Mouse (Mus musculus) heart, postnatal 0 days (tissue): ENCODE measurements around the gene C1qtnf7. TPM values are rescaled to one million over a fixed set of nuclear protein-coding genes. Genes with fewer than 3 reads are reported as not detected.

Experiments used
- ATAC-seq: fragments of 200-750 bp; cut with Nextera tagmentation; 2 replicates; pipeline ENCODE4 v1.8.0; 2017; ENCODE audit warnings: low read depth, moderate number of reproducible peaks, moderate library complexity; ENCODE audit not compliant: insufficient read depth
- DNase-seq: peaks from one replicate; pipeline ENCODE4 v3.0.0-alpha.2; 2016; ENCODE audit warnings: low spot score
- H3K27ac ChIP-seq: fragments of 300-500 bp; sonication (generic); 2 replicates; pipeline ENCODE4 v1.5.1; 2014; ENCODE audit warnings: low read depth, mild to moderate bottlenecking
- H3K27me3 ChIP-seq: fragments of 300-500 bp; sonication (generic); 2 replicates; pipeline ENCODE4 v1.6.1; 2014; ENCODE audit warnings: low read length, mixed read lengths; ENCODE audit not compliant: control insufficient read depth, insufficient read depth
- H3K36me3 ChIP-seq: fragments of 300-500 bp; sonication (generic); replicated peaks from 2 replicates; pipeline ENCODE4 v1.6.1; 2014; ENCODE audit warnings: low read length, mixed read lengths; ENCODE audit not compliant: control insufficient read depth, insufficient read depth
- H3K4me1 ChIP-seq: fragments of 300-500 bp; sonication (generic); 2 replicates; pipeline ENCODE4 v1.6.1; 2014; ENCODE audit warnings: antibody characterized with exemption; ENCODE audit not compliant: control insufficient read depth, insufficient read depth
- H3K4me2 ChIP-seq: fragments of 300-500 bp; sonication (generic); 2 replicates; pipeline ENCODE4 v1.6.1; 2014; ENCODE audit warnings: low read depth, mild to moderate bottlenecking, low read length, moderate library complexity
- H3K4me3 ChIP-seq: fragments of 300-500 bp; sonication (generic); 2 replicates; pipeline ENCODE4 v1.5.1; 2014; ENCODE audit warnings: low read depth, low read length
- H3K9ac ChIP-seq: fragments of 300-500 bp; sonication (generic); replicated peaks from 2 replicates; pipeline ENCODE4 v1.6.1; 2014; ENCODE audit warnings: low read depth, low read length, mixed read lengths
- H3K9me3 ChIP-seq: fragments of 300-500 bp; sonication (generic); replicated peaks from 2 replicates; pipeline ENCODE4 v1.6.1; 2016; ENCODE audit warnings: low read length; ENCODE audit not compliant: control insufficient read depth
- CTCF ChIP-seq: IDR thresholded peaks from 2 replicates; pipeline ENCODE4 v1.5.1; 2016; ENCODE audit warnings: antibody characterized with exemption, control low read depth, low read depth
- EP300 ChIP-seq: IDR thresholded peaks from 2 replicates; pipeline ENCODE4 v1.6.1; 2016; ENCODE audit warnings: antibody characterized with exemption, low read depth
- WGBS: fragments of 180-500 bp; shearing (Covaris S2); extraction: QIAGEN DNeasy Blood & Tissue Kit; methylation state at CpG from one replicate; pipeline ENCODE4 v1.1.7; 2014; 5-methylcytosine and 5-hydroxymethylcytosine counted together
- polyA plus RNA-seq: library from polyadenylated mRNA; unstranded; fragments of >200 nt; fragmentation: Nextera tagmentation; extraction: Ambion mirVana; gene quantifications from 2 replicates; pipeline ENCODE4 v1.2.1, GENCODE M21; 2015
- total RNA-seq: library from RNA; depleted of rRNA; stranded (reverse); fragments of >200 nt; gene quantifications from 2 replicates; pipeline ENCODE4 v1.2.3, GENCODE M21; 2014; ENCODE audit warnings: low replicate concordance

Gene C1qtnf7
- total and polyA plus RNA-seq, 2 experiments from 2014 or later: 0.88 to 5.8 TPM

DNA sequence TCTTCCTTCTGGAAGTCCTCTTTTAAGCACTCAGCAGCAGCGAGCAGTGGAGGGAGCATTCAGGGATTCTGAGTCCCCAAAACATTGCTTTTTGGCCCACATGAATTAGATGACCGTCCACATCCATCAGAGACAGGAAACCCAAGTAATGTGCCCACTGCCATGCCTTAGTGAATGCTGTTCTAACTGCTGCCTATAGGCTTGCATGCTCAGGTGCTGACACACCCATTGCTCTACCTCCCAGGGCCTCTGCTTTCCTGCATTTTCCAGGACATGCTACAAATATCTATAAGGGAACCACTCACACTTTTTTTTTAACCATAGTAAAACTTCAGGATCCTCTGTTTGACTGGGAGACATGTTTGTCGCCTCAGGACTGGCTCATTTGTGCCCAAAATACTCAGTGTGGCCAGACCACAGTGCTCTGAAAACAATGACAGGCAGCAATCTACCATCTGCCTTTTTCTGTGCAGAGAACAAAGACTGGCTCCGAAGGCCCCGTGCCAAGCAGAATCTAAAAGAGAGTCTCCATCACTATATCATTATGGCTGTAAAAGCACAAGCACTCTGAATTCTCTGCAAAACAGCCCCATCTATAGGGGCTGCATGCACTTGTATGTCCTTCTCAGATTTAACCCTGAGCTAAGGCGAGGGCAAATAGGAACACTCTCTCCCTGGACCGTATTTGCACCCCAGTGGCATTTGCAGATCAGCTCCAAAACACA is 106.4 kb downstream of the C1qtnf7 start:
- ATAC-seq: no peak
- H3K27ac ChIP-seq: no peak overlapping the region

DNA sequence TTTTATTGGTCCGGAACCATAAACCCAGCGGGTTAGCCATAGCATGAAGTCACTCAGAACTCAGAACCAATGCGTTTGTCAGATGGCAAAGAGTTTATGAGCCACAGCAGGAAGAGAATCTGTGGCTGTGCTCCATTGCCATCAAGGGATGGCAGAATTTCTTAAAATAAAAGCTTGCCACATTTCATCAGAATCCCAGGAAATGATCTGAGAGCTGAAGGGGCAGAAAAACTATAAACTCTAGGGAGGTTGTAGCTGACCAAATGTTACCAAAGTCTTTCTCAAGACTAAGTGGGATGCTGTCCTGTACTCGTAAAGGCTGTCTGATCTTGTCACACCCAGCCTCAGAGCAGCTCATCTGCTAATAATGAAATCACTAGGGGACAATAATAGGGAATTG is 110.1 kb downstream of the C1qtnf7 start:
- no peaks in the 10 kb centered on the region for H3K4me1 ChIP-seq
- H3K9ac ChIP-seq: no peak overlapping the region
- H3K27ac ChIP-seq: no peak overlapping the region
- TF ChIP-seq EP300 (no peak), CTCF (no peak)
- H3K4me2 ChIP-seq: no peak overlapping the region
- DNase-seq (no peak), ATAC-seq (no peak)
- H3K9me3 ChIP-seq: no peaks in the 10 kb centered on the region
- 72% methylated on average over 4 of the region's 4 CpGs for WGBS
- H3K27me3 ChIP-seq: no peaks in the 10 kb centered on the region
- H3K36me3 ChIP-seq: no peaks in the 10 kb centered on the region
- no peak overlapping the region for H3K4me3 ChIP-seq

More for the DNA sequence above, 106.4 kb downstream of the C1qtnf7 start:
- Histone ChIP-seq H3K36me3 (no peaks in the 10 kb centered on the region), H3K4me1 (no peaks in the 10 kb centered on the region), H3K9ac (no peak overlapping the region), H3K9me3 (no peaks in the 10 kb centered on the region), H3K4me2 (no peak overlapping the region), H3K27me3 (no peaks in the 10 kb centered on the region), H3K4me3 (no peak overlapping the region)
- TF ChIP-seq CTCF: no peak
- no peak for TF ChIP-seq EP300
- no peak for DNase-seq
- 57% methylated on average over 7 of the region's 7 CpGs for WGBS

DNA sequence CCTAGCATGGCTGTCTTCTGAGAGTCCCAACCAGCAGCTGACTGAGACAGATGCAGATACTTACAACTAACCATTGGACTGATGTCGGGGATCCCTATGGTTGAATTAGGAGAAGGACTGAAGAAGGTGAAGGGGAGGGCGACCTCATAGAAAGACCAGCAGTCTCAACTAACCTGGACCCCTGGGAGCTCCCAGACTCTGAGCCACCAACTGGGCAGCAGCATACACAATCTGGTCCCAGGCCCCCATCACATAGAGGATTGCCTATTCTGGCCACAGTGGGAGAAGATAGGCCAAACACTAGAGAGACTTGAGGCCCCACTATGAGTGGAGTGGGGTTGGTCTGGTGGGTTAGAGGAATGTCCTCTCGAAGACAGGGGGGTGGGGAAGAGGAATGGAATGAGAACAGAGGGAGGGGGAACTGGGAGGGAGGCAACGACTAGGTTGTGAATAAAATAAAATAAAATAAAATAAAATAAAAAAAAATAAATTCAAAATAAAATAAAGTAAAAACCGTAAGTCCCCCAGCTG is 118.8 kb downstream of the C1qtnf7 start:
- no peak overlapping the region for H3K4me2 ChIP-seq
- H3K9me3 ChIP-seq: no peaks in the 10 kb centered on the region
- H3K27me3 ChIP-seq: no peaks in the 10 kb centered on the region
- no peak overlapping the region for H3K4me3 ChIP-seq
- TF ChIP-seq EP300 (no peak), CTCF (no peak)
- no peaks in the 10 kb centered on the region for H3K36me3 ChIP-seq
- H3K4me1 ChIP-seq: no peaks in the 10 kb centered on the region
- 83% methylated on average over 5 of the region's 5 CpGs for WGBS
- no peak overlapping the region for H3K9ac ChIP-seq
- DNase-seq (no peak), ATAC-seq (no peak)
- H3K27ac ChIP-seq: no peak overlapping the region

DNA sequence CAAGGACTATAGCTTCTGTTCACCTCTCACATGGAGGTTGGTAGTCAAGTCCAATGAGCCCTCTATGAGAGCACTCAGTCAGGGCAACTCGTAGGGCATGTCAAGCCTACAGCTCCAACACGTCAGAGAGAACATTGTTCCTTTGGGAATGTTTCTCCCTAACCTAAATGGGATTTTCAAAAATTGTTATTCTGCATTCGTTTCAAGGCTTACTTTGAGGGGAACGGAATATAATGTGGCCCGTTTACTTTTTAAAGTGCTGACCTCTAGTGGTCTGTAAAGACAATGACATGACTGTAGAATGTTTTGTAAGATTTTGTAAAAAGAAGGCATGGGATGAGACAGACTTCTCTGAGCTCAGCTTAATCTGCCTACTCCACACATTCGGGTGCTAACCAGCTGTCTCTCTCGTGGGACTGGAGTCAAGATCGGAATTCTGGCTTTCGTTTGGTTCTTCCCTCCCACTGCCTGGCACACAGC is 119.3 kb downstream of the C1qtnf7 start:
- Histone ChIP-seq H3K27ac (no peak overlapping the region), H3K9me3 (no peaks in the 10 kb centered on the region), H3K27me3 (no peaks in the 10 kb centered on the region), H3K36me3 (no peaks in the 10 kb centered on the region), H3K4me1 (no peaks in the 10 kb centered on the region), H3K4me2 (no peak overlapping the region), H3K9ac (no peak overlapping the region), H3K4me3 (no peak overlapping the region)
- DNase-seq: peak; percentile 40
- TF ChIP-seq CTCF (peak; percentile 64), EP300 (no peak)
- peak; percentile 41; the same call in 1 of the 2 replicates for ATAC-seq
- WGBS: 23% methylated on average over 9 of the region's 9 CpGs

DNA sequence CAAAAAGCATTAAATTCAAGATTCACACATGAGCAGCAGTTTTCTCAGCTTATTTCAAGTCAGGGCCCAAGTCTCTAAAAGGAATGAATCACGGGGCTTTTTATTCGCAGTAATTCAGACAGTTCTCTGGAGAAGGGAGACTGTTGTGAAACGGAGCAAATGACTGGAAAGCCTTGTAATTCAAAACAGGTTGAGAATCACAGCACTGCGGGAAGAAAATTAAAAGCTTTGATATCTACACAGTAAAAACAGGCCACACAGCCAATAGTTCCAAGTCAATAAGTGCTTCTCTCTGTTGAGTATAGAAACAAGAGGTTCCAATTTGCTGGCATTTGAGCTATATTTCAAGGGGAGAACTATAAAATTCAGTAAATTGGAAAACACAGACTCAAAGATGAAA is 129.7 kb downstream of the C1qtnf7 start:
- Histone ChIP-seq H3K4me2 (no peak overlapping the region), H3K27ac (no peak overlapping the region), H3K9ac (no peak overlapping the region), H3K9me3 (no peaks in the 10 kb centered on the region), H3K4me3 (no peak overlapping the region), H3K36me3 (no peaks in the 10 kb centered on the region), H3K27me3 (no peaks in the 10 kb centered on the region), H3K4me1 (no peaks in the 10 kb centered on the region)
- no peak for ATAC-seq
- 73% methylated on average over 4 of the region's 4 CpGs for WGBS
- no peak for TF ChIP-seq EP300
- no peak for TF ChIP-seq CTCF
- no peak for DNase-seq
